Mouse (Mus musculus) thymus, postnatal 0 days (tissue): ENCODE measurements around the gene Mpo. TPM values are rescaled to one million over a fixed set of nuclear protein-coding genes. Genes with fewer than 3 reads are reported as not detected.

ENCODE experiments used
- DNase-seq: peaks from one replicate; pipeline ENCODE4 v3.0.0-alpha.2; 2015; ENCODE audit warnings: low spot score
- polyA plus RNA-seq: library from polyadenylated mRNA; unstranded; fragments of >200 nt; fragmentation: Nextera tagmentation; extraction: Ambion mirVana; gene quantifications from 2 replicates; pipeline ENCODE4 v1.2.1, GENCODE M21; 2015

Gene Mpo
- polyA plus RNA-seq, 1 experiment from 2014 or later = 5.0 TPM

- DNase-seq = no peak
Observed at GRCm38 (mm10) chr11:87790088-87790487, 3.3 kb upstream of the Mpo start.

- DNase-seq = no peak
Observed at GRCm38 (mm10) chr11:87801711-87802275, 8.4 kb downstream of the Mpo start.

- DNase-seq = no peak
Observed at GRCm38 (mm10) chr11:87802621-87803020, 9.2 kb downstream of the Mpo start.

- peak; percentile 21 for DNase-seq
Observed at GRCm38 (mm10) chr11:87805448-87805847, 12.1 kb downstream of the Mpo start.

- no peak for DNase-seq
Observed at GRCm38 (mm10) chr11:87807433-87807832, 14.1 kb downstream of the Mpo start.

GRCm38 (mm10) chr11:87808236-87808635, 14.9 kb downstream of the Mpo start:
- DNase-seq = peak; percentile 23

GRCm38 (mm10) chr11:87811396-87811795, 18.0 kb downstream of the Mpo start:
- no peak for DNase-seq

GRCm38 (mm10) chr11:87814831-87815230, 21.4 kb downstream of the Mpo start:
- DNase-seq = no peak

GRCm38 (mm10) chr11:87816707-87817442, 23.5 kb downstream of the Mpo start:
- peak; percentile 51 for DNase-seq

GRCm38 (mm10) chr11:87817443-87817773, 24.0 kb downstream of the Mpo start:
- no peak for DNase-seq

GRCm38 (mm10) chr11:87821502-87821901, 28.1 kb downstream of the Mpo start:
- no peak for DNase-seq

- DNase-seq = no peak
Observed at GRCm38 (mm10) chr11:87828239-87828900, 35.0 kb downstream of the Mpo start, which contains the start of gene Lpo. Gene Lpo, minus strand, starts transcription at chr11:87828289.

GRCm38 (mm10) chr11:87840676-87841075, 47.3 kb downstream of the Mpo start:
- DNase-seq = no peak

- DNase-seq = no peak
Observed at GRCm38 (mm10) chr11:87841436-87841835, 48.1 kb downstream of the Mpo start.

- DNase-seq = no peak
Observed at GRCm38 (mm10) chr11:87846968-87847600, 53.7 kb downstream of the Mpo start.

GRCm38 (mm10) chr11:87847884-87848283, 54.5 kb downstream of the Mpo start:
- no peak for DNase-seq

- peak; percentile 98 for DNase-seq
Observed at GRCm38 (mm10) chr11:87852690-87853596, 59.6 kb downstream of the Mpo start, which contains the start of gene Mks1. Gene Mks1, plus strand, starts transcription at chr11:87853215.

- no peak for DNase-seq
Observed at GRCm38 (mm10) chr11:87853597-87853954, 60.2 kb downstream of the Mpo start.
